Mouse (Mus musculus): ENCODE measurements around the gene Zfx. TPM values are rescaled to one million over a fixed set of nuclear protein-coding genes. Genes with fewer than 3 reads are reported as not detected.

Zfx gene
- polyA plus RNA-seq (2012; rRNA removed) = 3.6 and 7.8 TPM in 2 replicates

- no peak for DNase-seq (ENCODE audit: low read depth, low spot score)
- 18% methylated on average over 63 of the region's 82 CpGs for WGBS
These were observed at the start of gene Zfx for GRCm38 (mm10) chrX:94123059-94123839. Gene Zfx (minus strand): TSS chrX:94123702.

GRCm38 (mm10) chrX:94169348-94169747, 45.8 kb upstream of the Zfx start:
- DNase-seq (ENCODE audit: low read depth, low spot score) = no peak
- WGBS = 67% methylated on average over 6 of the region's 6 CpGs

GRCm38 (mm10) chrX:94152251-94152830, 28.8 kb upstream of the Zfx start:
- no peak for DNase-seq (ENCODE audit: low read depth, low spot score)
- 26% methylated on average over 11 of the region's 11 CpGs for whole genome bisulfite sequencing

GRCm38 (mm10) chrX:94150471-94150870, 27.0 kb upstream of the Zfx start:
- 80% methylated on average over 19 of the region's 19 CpGs for WGBS

GRCm38 (mm10) chrX:94142004-94142771, 18.7 kb upstream of the Zfx start:
- DNase-seq (ENCODE audit: low read depth, low spot score) = no peak
- WGBS = 50% methylated on average over 7 of the region's 7 CpGs

More at GRCm38 (mm10) chrX:94150471-94150870, 27.0 kb upstream of the Zfx start:
- no peak for DNase-seq (ENCODE audit: low read depth, low spot score)

- DNase-seq (ENCODE audit: low read depth, low spot score) = no peak
- 78% methylated on average over 1 of the region's 1 CpGs for WGBS
These were observed 16.6 kb upstream of the Zfx start for GRCm38 (mm10) chrX:94140080-94140479.

GRCm38 (mm10) chrX:94138256-94138655, 14.8 kb upstream of the Zfx start:
- DNase-seq (ENCODE audit: low read depth, low spot score) = no peak
- WGBS = 82% methylated on average over 1 of the region's 1 CpGs

- 70% methylated on average over 4 of the region's 4 CpGs for WGBS
- DNase-seq (ENCODE audit: low read depth, low spot score) = no peak
These were observed 11.6 kb upstream of the Zfx start for GRCm38 (mm10) chrX:94135084-94135483.

GRCm38 (mm10) chrX:94133551-94133950, 10.0 kb upstream of the Zfx start:
- DNase-seq (ENCODE audit: low read depth, low spot score) = no peak
- 66% methylated on average over 3 of the region's 3 CpGs for WGBS

- WGBS = 63% methylated on average over 3 of the region's 3 CpGs
- DNase-seq (ENCODE audit: low read depth, low spot score) = no peak
These were observed 8.7 kb upstream of the Zfx start for GRCm38 (mm10) chrX:94132239-94132638.

- 84% methylated on average over 4 of the region's 4 CpGs for WGBS
- no peak for DNase-seq (ENCODE audit: low read depth, low spot score)
These were observed 6.2 kb upstream of the Zfx start for GRCm38 (mm10) chrX:94129712-94130111.

- WGBS = 75% methylated on average over 2 of the region's 2 CpGs
- DNase-seq (ENCODE audit: low read depth, low spot score) = no peak
These were observed 2.4 kb upstream of the Zfx start for GRCm38 (mm10) chrX:94125950-94126349.

GRCm38 (mm10) chrX:94122709-94123058, 818 bp downstream of the Zfx start:
- 32% methylated on average over 53 of the region's 53 CpGs for WGBS
- no peak for DNase-seq (ENCODE audit: low read depth, low spot score)

GRCm38 (mm10) chrX:94121866-94122708, 1.4 kb downstream of the Zfx start:
- DNase-seq (ENCODE audit: low read depth, low spot score) = no peak
- 16% methylated on average over 63 of the region's 65 CpGs for WGBS

GRCm38 (mm10) chrX:94121161-94121856, 2.2 kb downstream of the Zfx start:
- no peak for DNase-seq (ENCODE audit: low read depth, low spot score)
- 20% methylated on average over 24 of the region's 24 CpGs for WGBS

GRCm38 (mm10) chrX:94118350-94118749, 5.2 kb downstream of the Zfx start:
- DNase-seq (ENCODE audit: low read depth, low spot score) = no peak

GRCm38 (mm10) chrX:94115882-94116281, 7.6 kb downstream of the Zfx start:
- WGBS = 42% methylated on average over 6 of the region's 6 CpGs
- no peak for DNase-seq (ENCODE audit: low read depth, low spot score)

- WGBS = 31% methylated on average over 2 of the region's 2 CpGs
- DNase-seq (ENCODE audit: low read depth, low spot score) = no peak
These were observed 17.5 kb downstream of the Zfx start for GRCm38 (mm10) chrX:94105964-94106363.

GRCm38 (mm10) chrX:94102938-94103337, 20.6 kb downstream of the Zfx start:
- DNase-seq (ENCODE audit: low read depth, low spot score) = no peak

Measured in large intestine, adult 2 months (tissue).